Mouse (Mus musculus): ENCODE data around the gene Gm4792.

Gm4792 gene

DNA sequence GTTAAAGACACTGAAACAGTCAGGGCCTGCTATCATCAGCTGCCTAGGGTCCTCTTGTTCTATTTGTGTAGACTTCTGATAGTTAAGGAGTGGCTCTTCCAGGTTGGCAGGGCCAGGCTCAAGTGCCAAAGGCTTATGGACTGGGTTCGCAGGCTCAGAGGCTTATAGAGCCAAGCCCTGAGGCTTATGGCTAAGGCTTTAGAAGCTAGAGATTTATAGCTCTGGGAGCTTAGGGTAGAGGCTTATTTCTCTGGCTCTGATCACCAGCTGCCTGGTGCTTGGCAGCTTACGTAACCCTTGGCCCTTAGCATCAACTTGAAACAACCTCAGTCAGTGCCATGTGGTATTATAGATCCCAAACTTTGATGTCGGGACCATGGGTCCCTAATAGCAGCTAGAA, at the start of gene Gm4792:
TSS of gene Gm4792 (minus strand) at position 233 of the 400 bp plus-strand sequence.
- in situ Hi-C loops (cut with MboI; ENCODE audit: low pct_unique_long_range_greater_than_20kb in 1 of 2, low sequenced_read_pairs in 2 of 2, unreplicated experiment in 1 of 2) = no loop called here

DNA sequence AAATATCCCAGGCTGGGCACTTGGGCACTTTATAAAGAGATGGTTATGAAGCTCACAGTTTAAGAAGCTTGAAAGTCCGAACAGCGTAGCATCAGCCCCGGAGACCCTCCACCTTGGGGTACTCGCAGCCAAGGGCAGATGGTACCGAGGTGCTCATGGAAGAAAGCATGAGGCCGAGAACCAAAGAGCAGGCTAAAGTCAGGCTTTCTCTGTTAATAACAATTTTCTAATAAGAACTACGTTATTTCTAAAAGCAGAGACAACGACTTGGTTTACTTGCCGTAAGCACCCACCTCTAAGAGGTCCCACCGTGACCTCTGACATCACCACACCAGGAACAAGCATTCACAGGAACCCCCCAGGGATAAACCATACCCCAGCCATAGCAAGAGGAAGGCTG, 49.5 kb upstream of the Gm4792 start:
- in situ Hi-C loops (cut with MboI; ENCODE audit: low pct_unique_long_range_greater_than_20kb in 1 of 2, low sequenced_read_pairs in 2 of 2, unreplicated experiment in 1 of 2) = no loop called here

DNA sequence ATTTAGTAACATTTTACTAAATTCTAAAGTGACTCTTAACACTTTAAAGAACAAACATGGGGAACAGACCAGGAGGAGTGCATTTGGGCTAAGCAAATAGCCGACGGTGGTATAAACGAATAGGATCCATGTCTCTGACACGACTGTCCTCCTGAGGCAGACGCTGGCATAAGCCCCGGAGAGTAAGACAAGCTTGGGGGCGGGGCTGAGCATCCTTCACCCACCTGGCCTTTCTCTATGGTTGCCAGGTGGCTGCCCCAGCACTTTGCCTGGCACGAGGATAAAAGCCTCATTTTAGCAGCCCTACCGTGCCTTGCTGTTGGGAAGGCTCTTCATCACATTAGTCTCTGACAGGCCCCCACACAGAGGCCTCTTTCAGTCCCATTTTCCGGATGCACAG, 48.8 kb upstream of the Gm4792 start:
- in situ Hi-C loops (cut with MboI; ENCODE audit: low pct_unique_long_range_greater_than_20kb in 1 of 2, low sequenced_read_pairs in 2 of 2, unreplicated experiment in 1 of 2) = no loop called here

DNA sequence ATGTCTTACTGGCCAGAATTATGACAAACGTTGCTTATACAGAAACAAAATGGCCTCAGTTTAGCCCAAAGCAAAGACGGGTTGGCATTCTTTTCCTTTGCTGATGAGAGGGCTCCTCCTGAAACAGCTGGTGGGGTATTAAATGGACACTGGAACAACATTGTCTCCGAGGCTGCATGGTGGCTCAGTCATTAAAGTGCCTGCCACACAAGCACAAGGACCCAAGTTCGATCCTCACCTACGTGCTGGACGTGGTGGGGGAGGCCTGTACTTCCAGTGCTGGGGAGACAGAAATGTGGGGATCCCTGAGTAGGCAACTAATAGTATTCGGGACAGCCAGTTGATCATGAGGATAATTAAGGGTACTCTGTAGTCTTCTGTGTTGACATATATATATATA, 48.1 kb upstream of the Gm4792 start:
- in situ Hi-C loops (cut with MboI; ENCODE audit: low pct_unique_long_range_greater_than_20kb in 1 of 2, low sequenced_read_pairs in 2 of 2, unreplicated experiment in 1 of 2) = no loop called here

DNA sequence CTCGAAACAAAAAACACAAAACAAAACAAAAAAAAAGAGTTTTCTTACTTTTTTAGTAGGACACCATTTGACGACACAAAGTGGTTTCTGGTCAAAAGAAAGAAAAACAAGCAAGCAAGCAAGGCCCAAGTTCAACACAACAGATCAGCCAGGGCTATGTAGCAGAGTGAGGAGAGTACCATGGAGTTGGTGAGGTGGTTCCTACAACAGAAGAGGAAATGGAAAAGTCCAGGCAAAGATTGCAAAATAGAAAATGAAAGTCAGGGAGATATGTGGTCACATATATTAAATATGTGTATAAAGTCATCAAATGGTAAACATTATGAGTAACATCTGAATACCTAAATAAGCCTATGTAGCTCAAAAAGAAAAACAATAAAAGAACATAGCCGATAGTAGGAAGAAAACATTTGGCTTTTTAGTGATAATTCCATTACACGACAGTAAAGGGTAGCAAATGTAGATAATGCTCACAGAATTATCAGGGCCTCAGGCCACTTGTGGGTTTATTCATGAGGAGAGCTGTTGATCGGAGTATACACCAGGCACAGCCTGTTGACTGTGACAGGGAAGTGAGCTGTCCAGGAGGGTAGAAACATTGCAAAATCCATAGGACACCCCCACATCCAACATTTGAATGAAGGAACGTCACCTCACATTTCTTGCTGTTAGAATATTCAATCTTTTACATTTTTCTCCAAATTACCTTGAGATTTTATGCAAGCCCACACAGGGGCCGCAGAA, 47.2 kb upstream of the Gm4792 start:
- in situ Hi-C loops (cut with MboI; ENCODE audit: low pct_unique_long_range_greater_than_20kb in 1 of 2, low sequenced_read_pairs in 2 of 2, unreplicated experiment in 1 of 2) = no loop called here

DNA sequence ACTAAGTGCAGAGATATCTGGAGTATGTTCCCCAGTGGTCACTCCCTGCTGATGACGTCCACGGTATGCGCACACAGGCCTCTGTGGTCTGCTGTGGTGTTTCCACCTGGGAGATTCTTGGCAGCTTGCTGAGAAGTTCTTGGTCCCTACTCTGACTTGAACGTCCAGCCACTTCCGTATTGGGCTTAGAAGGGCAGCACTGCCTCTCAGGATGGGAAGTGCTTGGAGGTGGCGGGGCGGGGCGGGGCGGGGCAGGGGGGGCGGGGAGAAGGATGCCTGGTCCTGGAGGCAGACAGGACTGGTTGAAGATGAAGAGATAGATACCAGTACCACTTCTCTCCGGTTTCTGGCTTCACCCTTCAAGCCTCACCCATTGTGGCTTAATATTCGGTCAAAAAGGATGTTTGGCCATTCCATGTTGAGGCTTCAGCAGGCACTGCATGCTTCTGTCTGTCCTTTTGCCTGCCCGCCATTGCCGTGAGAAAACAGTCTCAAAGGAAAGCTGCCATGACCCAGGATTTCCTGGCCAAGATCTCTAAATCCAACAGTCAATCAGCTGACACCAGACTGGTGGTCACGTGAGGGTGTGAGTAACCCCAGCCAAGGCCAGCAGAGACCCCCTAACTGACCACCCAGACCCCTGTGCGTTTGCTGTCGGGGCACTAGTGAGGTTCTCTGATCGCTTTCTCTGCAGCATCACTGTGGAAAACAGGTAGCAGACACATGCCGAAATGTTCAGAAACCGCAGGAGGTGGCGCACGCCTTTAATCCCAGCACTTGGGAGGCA, 46.3 kb upstream of the Gm4792 start:
- in situ Hi-C loops (cut with MboI; ENCODE audit: low pct_unique_long_range_greater_than_20kb in 1 of 2, low sequenced_read_pairs in 2 of 2, unreplicated experiment in 1 of 2) = no loop called here

DNA sequence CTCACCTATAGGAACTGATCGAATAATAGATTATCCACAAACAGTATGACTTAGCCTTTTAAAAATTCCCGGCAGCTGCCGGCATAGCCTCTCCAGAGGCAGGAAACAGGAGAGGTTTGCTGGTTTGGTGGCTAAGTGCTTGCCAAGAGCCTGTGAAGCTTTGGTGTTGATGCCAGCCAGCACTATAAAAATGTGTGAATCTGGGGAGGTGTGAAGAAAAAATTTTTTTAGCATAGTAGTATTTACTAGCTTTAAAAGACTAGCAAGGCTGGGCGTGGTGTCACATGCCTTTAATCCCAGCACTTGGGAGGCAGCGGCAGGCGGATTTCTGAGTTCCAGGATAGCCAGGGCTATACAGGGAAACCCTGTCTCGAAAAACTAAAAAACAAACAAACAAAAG, 45.1 kb upstream of the Gm4792 start:
- in situ Hi-C loops (cut with MboI; ENCODE audit: low pct_unique_long_range_greater_than_20kb in 1 of 2, low sequenced_read_pairs in 2 of 2, unreplicated experiment in 1 of 2) = no loop called here

DNA sequence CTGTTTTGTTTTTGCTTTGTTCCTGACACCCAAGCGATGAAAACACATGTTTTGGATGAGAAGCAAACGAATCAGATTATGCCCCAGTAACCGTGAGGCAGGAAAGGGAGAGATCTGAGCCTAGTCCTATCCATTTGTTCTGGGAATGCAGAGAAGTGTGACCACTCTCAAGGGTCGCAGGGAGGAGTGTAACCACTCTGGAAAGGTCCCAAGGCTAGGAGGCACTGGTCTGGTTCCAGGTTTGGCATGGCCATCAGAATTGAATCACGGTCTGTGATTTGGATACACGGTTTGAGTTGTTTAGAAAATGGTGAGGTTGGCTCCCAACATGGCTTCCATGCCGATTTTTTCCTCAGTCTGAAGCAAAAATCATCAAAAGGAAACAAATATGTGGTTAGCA, 43.8 kb upstream of the Gm4792 start:
- in situ Hi-C loops (cut with MboI; ENCODE audit: low pct_unique_long_range_greater_than_20kb in 1 of 2, low sequenced_read_pairs in 2 of 2, unreplicated experiment in 1 of 2) = no loop called here

DNA sequence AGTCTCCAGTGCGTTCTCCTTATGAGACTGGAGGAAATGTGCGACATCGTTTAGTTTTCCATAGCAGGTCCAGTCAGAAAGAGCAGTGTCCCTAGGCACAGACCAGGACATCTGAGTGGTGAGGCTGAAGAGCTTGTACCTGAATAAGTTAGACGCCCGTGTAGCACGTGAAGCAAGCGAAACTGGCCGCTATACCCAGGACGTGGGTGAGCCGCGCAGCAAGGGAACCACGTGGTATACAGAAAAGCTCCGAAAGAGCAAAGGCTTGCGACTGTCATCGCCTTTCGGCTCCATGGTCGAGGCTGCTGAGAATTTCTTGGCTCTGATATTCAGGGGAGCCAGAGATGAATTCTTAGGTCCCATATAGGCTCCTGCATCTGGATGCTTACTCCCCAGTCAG, 43.0 kb upstream of the Gm4792 start:
- in situ Hi-C loops (cut with MboI; ENCODE audit: low pct_unique_long_range_greater_than_20kb in 1 of 2, low sequenced_read_pairs in 2 of 2, unreplicated experiment in 1 of 2) = no loop called here

DNA sequence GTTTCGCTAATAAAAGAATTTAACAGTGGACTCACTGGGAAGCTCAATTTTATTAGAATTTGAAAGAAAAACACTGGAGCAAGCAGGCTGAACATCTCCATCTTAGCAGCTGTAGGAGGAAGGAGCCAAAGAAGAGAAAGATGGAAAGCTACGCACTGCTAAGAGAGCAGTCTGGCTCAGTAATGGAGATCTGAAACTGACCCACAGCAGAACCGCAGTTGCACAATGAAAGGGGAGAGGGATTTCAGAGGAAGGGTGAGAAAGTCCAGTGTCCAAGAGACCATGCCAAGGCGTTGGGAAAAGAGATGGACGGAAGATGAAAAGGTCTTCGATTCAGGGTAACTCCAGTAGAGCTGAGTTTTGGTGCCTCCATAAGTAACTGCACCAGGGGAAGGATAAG, 37.6 kb upstream of the Gm4792 start:
- in situ Hi-C loops (cut with MboI; ENCODE audit: low pct_unique_long_range_greater_than_20kb in 1 of 2, low sequenced_read_pairs in 2 of 2, unreplicated experiment in 1 of 2) = no loop called here

DNA sequence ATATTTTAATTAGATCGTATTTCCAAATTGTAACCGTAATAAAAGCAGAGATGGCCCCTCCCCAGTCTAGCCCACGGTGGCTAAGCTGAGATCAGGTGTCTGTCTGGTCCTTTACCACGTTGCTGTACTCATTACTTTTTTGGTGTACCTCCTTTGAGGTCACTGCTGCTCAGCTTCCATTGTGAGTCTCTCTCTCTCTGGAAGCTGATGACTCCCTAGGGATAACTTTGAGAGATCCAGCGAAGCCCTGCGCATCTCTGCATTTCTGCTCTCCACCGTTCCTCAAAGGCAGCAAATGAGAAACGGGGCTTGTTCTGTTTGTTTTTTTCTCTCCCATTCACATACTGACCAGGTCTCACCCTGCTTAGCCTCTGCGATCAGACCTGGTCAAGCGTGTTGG, 36.5 kb upstream of the Gm4792 start:
- in situ Hi-C loops (cut with MboI; ENCODE audit: low pct_unique_long_range_greater_than_20kb in 1 of 2, low sequenced_read_pairs in 2 of 2, unreplicated experiment in 1 of 2) = no loop called here

DNA sequence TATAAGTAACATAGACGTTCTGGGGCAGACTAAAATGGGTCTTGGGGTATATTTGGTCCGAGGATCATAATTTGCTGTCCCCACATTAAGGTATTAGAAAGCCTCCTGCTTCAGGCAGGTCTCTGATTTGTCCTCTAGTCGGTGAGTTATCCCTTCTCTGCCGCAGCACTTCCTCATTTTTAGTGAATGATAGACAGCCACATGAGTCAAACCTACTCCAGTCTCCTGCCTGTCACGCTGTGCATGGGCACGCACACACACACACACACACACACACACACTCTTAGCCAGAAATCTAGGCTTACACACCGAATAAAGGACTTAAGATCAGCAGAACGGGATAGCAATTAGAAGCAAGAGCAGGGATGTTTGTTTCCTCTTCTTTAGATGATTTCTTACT, 34.8 kb upstream of the Gm4792 start:
- in situ Hi-C loops (cut with MboI; ENCODE audit: low pct_unique_long_range_greater_than_20kb in 1 of 2, low sequenced_read_pairs in 2 of 2, unreplicated experiment in 1 of 2) = no loop called here

DNA sequence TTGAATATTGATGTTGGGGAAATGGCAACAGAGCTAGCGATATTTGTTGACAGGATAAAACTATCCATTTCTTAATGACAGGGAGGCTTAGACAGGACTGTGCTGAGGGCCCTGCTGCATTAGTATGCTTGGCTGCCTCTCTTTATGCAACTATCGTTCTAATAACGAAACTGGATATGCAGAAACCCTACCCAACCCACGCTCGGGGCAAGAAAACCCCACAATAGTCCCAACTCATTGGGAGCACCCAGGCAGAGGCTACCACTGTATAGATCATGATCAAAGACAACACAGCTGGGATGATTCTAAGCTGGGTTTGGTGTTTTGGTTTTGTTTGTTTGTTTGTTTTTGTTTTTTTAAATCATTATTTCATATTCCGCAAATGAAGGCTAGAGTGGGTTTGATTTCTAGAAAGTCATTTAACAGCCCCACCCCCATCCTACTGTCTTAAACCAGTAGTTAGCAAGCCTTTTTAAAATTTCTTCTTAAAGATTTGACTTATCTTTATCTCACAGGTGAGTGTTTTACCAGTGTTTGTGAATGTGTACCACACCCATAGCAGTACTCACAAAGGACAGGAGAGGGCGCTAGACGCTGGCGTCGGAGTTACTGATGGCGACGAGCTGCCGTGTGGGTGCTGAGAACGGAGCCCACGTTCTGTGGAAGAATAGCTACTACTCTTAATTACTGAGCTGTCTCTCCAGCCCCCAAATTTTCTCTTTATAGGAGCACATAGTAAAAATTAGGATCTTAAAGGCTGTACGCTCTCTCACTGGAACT, 34.0 kb upstream of the Gm4792 start:
- in situ Hi-C loops (cut with MboI; ENCODE audit: low pct_unique_long_range_greater_than_20kb in 1 of 2, low sequenced_read_pairs in 2 of 2, unreplicated experiment in 1 of 2) = no loop called here

DNA sequence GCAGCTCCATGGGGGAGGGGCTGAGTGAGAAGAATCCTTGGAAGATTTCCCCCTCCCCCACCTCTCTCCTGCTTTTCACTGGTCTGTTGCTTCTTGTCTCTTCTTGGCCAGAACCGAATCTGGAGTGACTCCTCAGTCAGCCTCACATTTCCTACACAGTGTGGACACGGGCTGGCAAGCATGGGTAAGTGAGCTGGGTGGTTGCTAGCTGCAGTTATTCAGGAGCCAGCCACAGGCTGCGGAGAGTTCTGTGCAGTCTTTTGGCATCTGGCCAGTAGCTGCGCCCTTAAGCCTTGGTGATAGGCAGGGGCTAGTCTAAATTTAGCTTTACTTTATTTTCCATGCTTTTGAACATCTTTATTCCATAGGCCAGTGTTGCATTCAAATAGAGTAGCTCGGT, 31.5 kb upstream of the Gm4792 start:
- in situ Hi-C loops (cut with MboI; ENCODE audit: low pct_unique_long_range_greater_than_20kb in 1 of 2, low sequenced_read_pairs in 2 of 2, unreplicated experiment in 1 of 2) = no loop called here

DNA sequence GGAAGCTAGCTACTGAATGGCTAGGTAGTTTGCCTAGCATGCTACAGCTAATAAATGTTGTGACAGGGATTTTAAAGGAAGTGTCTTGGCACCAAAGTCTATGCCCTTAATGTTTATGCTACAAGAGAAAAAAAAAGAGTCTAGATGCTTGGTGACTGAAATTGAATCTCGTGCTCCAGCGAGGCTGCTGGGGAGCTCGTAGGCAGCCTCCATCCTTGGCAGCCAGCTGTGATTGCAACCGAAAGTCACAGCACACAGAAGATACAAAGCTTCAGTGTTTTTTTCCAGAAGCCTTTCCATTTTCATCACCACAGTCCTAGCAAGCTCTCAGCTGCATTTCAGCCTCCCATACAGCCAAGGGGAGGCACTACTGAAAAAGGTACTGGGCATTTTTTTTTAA, 20.1 kb upstream of the Gm4792 start:
- in situ Hi-C loops (cut with MboI; ENCODE audit: low pct_unique_long_range_greater_than_20kb in 1 of 2, low sequenced_read_pairs in 2 of 2, unreplicated experiment in 1 of 2) = no loop called here

DNA sequence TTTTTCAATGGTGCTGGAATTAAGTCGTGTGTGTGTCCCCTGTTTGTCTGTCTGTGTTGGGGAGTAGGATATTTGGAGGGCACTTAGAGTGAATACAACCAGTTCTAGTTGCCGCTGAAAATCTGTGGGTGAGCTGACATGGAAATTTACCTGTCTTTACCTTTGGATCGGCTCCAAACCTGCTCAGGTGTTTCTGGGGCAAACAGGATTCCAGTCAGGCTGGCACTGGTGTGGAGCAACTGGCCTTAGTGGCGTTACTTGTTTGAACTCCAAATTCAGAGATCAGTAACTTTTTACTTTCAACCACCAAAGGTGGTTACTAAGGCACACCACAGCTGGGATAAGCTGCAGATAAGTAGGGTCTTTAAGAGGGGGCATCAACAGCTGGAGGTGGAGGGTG, 14.6 kb upstream of the Gm4792 start:
- in situ Hi-C loops (cut with MboI; ENCODE audit: low pct_unique_long_range_greater_than_20kb in 1 of 2, low sequenced_read_pairs in 2 of 2, unreplicated experiment in 1 of 2) = no loop called here

DNA sequence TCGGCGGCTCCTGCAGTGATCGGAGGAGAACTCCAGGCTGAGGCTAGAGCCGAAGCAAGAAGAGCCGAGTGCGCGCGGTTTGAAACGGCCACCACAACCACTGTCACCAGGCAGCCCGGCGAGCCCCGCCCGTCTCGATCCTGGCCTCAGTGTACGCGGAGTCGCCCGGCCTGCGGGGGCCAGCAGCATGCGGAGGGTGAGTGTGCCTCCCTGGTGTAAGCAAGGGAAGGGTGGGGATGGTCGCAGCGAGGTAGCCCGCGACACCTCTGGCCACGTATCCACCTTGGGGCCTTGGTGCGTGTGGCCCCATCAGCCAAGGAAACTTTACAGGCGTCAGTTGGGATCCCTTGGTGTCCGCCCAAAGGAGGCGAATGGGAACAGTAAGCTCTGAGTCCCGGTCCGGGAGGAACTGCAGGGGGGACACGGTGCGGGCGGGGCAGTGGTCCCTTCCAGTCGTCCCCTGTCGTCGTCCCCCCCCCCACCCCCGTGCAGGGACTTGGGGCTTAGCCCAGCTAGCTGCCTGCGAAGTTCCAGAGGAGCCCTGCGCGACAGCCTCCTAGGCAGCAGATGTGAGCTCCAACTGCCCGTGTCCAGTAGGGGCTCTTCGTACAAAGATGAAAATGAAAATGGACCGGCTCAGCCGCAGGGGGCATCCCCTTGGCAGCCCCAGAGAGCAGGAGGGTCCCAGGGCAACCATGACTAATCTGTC, 13.7 kb upstream of the Gm4792 start:
- in situ Hi-C loops (cut with MboI; ENCODE audit: low pct_unique_long_range_greater_than_20kb in 1 of 2, low sequenced_read_pairs in 2 of 2, unreplicated experiment in 1 of 2) = no loop called here

DNA sequence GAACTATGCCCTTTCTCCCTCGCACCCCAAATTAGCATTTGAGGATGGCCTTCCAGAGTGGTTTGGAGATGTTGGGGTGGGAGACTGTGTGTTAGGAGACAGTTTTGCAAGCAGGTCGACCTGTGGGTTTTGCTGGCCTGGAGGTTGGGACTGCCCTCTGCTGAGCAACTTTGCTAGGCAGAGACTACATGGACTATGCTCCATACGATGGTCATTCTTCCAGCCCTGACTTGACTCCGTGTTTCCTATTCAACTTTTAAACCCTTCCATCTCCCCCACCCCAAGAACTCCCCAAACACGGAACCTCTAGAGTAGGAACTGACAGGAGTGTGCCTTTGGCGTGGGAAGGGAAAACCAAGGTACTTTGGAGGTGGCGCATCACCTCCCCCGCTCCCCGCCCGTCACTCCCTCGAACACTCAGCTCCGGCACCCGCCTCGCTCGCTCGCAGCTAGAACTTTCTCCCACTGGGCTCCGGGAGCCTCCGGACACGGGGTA, 13.1 kb upstream of the Gm4792 start, which contains the start of gene Tmcc3:
TSS of gene Tmcc3 (plus strand) at position 439 of the 496 bp plus-strand sequence.
- in situ Hi-C loops (cut with MboI; ENCODE audit: low pct_unique_long_range_greater_than_20kb in 1 of 2, low sequenced_read_pairs in 2 of 2, unreplicated experiment in 1 of 2) = no loop called here
